Mouse (Mus musculus) ES-E14 (cell line): ENCODE measurements around the gene Tsfm.

Source experiments
- MAFK ChIP-seq: IDR thresholded peaks from 2 replicates; pipeline ENCODE4 v1.6.1; 2014; ENCODE audit warnings: mild to moderate bottlenecking, low read depth, low read length, inconsistent platforms; ENCODE audit not compliant: insufficient read depth
- ZNF384 ChIP-seq: IDR thresholded peaks from 2 replicates; pipeline ENCODE4 v1.6.1; 2012; ENCODE audit warnings: low read depth, low read length, inconsistent platforms

DNA sequence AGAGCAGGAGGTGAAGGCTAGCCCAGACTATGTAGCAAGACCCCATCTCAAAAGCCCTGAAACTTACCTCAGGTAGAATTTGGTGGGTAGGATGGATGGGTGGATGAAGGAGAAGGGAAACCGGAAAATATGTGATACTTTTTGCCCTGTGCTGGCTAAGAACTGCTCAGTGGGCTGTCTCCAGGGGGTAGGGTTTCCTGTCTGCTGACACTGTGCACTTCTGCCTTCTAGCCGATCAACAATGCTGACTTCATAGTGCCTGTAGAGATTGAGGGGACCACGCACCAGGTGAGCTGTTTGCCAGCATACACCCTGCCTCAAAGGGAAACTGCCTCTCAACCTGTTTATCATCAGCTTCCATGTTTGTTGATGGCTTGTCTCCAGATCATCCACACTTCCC, 37.0 kb downstream of the Tsfm start:
- TF ChIP-seq ZNF384, result no peak
- TF ChIP-seq MAFK, result no peak
